Mouse (Mus musculus) brain, embryonic 14.5 days (tissue): ENCODE measurements at regions not wholly inside any gene's neighbourhood (a gene's known extent, or its start where the extent isn't known, plus 50 kb on each side); places are given as distances from the start of the nearest gene placed in this dataset.
"Not testable (repeated sequence)": the region's sequence is repeated elsewhere in the genome, so short reads cannot be mapped to it uniquely, and the experiment has no call there.

Source experiments
- DNase-seq: peaks from one replicate; pipeline ENCODE4 v3.0.0-alpha.2; 2011; ENCODE audit warnings: low read depth
- CTCF ChIP-seq: fragments of 200-500 bp; IDR thresholded peaks from 2 replicates; pipeline ENCODE4 v1.5.1; 2012; ENCODE audit warnings: inconsistent platforms, mild to moderate bottlenecking, moderate library complexity, borderline replicate concordance; ENCODE audit not compliant: insufficient read depth, insufficient read length; ENCODE audit errors: extremely low read depth

DNA sequence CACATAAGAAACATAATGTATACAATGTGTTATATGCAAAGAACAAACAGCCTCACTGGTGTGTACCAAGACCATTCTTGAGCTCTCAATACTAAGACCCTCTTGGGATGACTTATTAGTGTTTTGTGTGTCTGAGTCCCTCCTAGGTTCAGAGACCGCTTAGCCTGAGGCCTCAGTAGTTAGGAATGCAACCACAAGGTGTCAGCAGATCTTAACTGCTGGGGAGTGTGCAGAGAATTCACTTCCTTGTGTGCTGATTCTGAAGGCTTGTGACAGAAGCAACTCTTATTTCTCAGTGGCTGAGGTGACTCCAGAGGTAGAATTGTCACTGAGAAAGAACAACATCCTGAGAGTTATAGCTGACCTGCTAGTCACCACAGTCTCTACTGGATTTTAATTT lies 550.3 kb downstream of the Dad1 start:
- DNase-seq = peak; percentile 22
- peak; percentile 31; the same call in 1 of the 2 replicates for TF ChIP-seq CTCF

DNA sequence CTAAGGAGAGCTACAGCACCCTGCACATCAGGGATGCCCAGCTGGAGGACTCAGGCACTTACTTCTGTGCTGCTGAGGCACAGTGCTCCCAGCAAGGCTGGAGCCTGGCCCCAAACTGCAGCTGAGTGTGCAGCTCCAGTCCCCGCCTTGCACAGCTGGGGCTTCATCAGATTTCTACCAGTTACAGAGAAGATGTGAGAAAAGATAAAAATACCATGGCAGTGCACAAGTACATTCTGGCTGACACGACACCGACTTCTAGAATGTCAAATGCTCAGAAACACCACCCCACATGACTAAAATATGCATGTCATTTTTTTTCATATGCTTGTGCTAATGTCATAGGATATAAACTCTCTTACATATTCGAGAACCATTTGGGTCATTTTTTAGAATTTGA lies 569.8 kb downstream of the Dad1 start:
- DNase-seq = not testable (repeated sequence)

DNA sequence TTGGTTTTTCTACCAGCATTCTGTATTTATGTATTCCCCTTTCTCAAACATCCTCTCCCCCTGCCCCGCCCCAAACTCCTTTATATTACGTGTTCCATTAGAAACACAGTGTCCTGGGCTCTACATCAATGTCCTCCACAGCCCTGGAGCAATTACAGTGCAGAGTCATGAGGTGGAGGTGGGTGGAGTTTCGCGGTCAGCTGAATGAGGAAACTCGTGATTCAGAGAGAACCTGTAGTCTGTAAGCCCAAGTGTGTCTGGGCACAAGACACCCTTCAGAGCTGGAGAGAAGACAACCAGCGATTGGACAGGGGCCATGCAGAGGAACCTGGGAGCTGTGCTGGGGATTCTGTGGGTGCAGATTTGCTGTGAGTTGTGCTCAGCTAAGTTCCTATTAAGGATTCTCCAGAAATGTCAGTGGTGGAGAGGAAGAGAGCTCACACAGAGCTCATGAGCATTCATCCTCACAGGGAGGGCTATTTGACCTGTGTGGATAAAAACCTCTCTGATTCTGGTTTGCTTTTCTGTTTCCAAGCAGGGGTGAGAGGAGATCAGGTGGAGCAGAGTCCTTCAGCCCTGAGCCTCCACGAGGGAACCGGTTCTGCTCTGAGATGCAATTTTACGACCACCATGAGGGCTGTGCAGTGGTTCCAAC lies 570.4 kb downstream of the Dad1 start:
- not testable (repeated sequence) for DNase-seq

- not testable (repeated sequence) for DNase-seq
These were observed 571.2 kb downstream of the Dad1 start for GRCm38 (mm10) chr14:53682679-53683078.

DNA sequence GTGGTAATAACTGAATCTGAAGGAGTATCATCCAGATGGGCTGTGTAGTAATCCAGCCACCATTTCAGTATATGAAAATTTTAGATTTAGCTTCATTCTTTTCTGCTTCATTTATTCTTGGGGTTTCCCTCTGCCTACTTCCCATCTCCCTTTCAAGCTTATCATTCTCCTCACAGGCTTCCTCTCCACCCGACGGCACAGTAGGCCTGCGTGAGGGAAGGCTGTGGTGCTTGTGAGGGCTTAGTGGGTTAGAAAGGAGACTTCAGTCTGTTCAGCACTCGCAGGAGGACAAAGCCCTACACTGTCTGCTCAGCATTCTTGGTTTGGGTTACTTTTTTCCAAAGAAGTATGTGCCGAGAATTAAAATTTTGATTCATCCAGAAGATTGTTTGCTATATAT lies 572.6 kb downstream of the Dad1 start:
- not testable (repeated sequence) for DNase-seq

DNA sequence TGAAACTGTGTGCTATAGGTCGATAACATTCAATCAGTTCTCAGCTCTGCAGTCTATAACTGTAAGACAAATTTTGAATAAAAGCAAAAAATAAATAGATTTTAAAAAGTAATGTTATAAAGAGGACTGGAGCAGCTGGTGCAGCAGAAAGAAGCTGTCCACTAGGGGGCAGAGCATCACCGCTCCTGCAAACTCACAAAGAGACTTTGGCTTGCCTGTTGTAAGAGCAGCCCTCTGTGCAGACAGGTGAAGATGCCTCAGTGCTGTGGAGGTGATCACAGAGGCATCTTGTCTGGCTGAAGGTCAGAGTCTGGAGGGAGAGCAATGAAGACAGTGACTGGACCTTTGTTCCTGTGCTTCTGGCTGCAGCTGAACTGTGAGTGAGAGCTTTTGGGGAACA lies 588.2 kb downstream of the Dad1 start:
- TF ChIP-seq CTCF = peak; percentile 68

DNA sequence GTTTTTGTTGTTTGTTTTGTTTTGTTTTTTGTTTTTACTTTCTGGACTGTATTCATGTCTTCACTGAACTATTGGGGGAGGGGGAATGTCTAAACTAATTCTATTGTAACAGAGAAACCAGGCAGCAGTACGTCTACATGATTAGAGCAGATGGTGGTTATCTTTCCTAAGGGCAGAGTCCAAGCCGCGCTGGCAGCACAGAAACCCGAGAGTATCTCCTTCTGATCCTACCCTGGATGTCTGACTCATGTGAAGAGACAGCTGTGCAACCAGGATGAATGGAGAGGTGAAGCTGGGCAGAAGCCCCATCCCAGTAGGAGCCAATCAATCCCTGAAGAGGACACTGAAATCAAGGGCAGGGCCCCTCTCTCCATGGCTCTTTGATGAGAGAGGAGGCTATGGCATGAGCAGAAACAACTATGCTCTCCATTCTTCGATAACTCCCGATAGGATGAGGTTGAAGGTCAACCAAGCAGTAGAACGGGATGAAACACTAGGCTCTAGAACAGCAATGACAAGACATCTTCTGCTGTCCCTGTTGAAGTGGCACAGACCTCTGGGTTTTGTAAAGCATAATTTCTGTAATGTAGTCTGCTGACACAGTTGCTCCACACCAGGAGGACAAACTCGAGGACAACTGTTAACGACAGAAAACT lies 591.1 kb downstream of the Dad1 start:
- DNase-seq = not testable (repeated sequence)

More for the DNA sequence above, 588.2 kb downstream of the Dad1 start:
- peak; percentile 57 for DNase-seq

DNA sequence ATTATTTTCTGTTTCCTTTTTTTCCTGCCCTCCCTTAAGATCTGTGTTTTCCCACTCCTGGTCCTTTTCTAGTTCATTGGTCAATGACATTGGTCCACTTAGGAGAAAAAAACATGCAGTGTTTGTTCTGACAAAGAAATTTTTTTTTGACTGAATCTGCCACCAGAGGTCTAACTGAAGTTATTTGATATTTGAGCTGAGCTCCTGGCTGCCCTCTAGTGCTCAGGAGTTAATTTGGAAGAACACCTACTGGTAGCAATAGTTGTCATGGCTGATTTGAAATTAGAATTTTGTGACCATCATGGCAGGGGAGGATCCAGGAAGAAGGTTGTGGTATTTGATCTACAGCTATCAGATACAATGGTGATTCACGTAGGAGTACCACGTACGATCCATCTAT lies 599.2 kb downstream of the Dad1 start:
- DNase-seq = not testable (repeated sequence)

GRCm38 (mm10) chr14:53651061-53651460 lies 602.8 kb downstream of the Dad1 start:
- not testable (repeated sequence) for DNase-seq

GRCm38 (mm10) chr14:53649189-53649588 lies 604.7 kb downstream of the Dad1 start:
- DNase-seq = not testable (repeated sequence)

- not testable (repeated sequence) for DNase-seq
These were observed 613.5 kb downstream of the Dad1 start for GRCm38 (mm10) chr14:53640441-53640840.

GRCm38 (mm10) chr14:53637664-53638063 lies 616.2 kb downstream of the Dad1 start:
- peak; percentile 41; the same call in 1 of the 2 replicates for TF ChIP-seq CTCF
- DNase-seq = peak; percentile 22

- not testable (repeated sequence) for DNase-seq
These were observed 618.7 kb downstream of the Dad1 start for GRCm38 (mm10) chr14:53635206-53635605.

DNA sequence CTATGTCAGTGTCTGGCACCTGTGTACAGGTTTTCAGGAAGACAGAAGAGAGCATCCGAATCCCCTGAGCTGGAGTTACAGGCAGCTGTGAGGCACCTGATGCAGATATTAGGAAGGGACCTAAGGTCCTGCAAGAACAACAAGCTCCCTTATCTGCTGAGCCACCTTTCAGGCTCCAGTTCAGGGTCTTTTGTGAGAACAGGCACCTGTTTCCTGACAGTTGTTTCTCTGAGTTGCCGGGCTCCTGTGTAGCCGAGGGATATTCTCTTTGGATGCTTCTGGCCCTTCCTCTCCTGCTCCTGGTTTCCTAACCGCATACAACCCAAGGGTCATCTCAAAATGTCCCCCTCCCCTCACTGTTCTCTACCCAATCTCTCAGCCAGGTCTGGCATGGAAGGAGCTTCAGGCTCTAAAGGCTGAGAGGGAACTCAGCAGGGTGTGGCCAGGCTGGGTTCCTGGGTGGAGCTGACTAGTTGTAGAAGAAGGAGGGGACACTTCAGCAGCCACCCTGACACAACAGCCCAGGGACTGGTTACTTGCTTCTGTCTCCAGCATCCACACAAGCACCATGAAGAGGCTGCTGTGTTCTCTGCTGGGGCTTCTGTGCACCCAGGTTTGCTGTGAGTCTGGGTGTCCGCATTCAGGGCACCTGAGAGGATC lies 619.5 kb downstream of the Dad1 start:
- not testable (repeated sequence) for DNase-seq

DNA sequence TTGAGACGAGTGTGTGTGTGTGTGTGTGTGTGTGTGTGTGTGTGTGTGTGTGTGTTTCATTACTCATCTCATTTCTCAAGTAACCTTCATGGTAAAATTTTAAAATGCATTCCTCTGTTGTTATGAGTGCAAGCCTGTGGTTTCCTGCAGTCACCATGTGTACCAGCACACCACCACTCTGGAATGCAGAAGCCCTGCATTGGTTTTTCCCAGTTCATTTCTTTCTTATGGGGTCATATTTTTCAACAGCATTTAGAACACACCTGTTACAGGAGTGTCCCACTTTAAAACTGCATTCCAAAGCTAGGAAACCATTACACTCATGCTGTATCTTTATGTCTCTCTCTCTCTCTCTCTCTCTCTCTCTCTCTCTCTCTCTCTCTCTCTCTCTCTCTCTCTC lies 620.2 kb downstream of the Dad1 start:
- DNase-seq = not testable (repeated sequence)

DNA sequence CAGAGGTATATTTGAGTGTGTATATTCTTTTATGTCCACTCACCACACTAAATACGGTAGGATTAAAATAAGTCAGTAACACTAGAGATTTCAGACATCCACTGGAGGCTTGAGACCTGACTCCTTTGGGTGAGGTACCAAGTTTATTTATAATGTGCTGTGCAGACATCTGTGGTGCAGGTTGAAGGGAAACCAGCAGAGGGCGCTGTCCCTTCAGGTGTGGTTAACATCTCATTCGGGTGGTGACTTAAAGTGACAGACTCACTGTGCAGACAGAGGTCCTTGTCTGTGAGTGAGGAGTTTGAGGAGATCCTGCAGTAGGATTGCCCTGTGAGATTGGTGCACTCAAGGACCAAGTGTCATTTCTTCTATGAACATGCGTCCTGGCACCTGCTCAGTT lies 632.5 kb downstream of the Dad1 start:
- TF ChIP-seq CTCF = 0 out of 2 replicates have a peak, but pooled peaks have one; percentile 3
- not testable (repeated sequence) for DNase-seq

- DNase-seq = not testable (repeated sequence)
These were observed 637.8 kb downstream of the Dad1 start for GRCm38 (mm10) chr14:53616061-53616460.
